Mouse (Mus musculus) cerebellum, postnatal 10 days (tissue): ENCODE measurements around the gene Metap1d.

Source experiments
- DNase-seq, 2 experiments: peaks; one replicate each; pipeline ENCODE4 v3.0.0; 2021; ENCODE audit warnings: mixed read lengths in 2 of 2

Gene Metap1d

GRCm38 (mm10) chr2:71475311-71475710, 22.2 kb downstream of the Metap1d start:
- DNase-seq: peak in 1 of 2 experiments; percentile 53

DNA sequence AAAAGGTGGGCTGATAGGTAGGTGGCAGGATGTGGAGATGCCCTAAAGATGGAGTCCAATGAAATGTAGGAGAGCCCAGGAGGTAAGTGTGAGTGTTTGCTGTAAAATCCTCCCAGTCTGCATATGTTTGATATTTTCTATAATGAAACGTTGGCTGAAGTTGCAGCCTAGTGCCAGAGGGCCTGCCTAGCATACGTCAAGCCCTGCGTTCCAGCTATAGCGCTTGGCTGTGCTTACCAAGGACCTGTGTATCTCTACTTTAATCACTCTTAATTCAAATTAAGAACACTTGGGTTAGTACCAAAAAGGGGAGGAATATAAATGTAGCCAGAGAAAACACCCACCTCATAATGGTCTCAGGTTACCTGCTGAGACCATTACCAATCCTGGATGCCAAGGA, 22.7 kb downstream of the Metap1d start:
- no peak for DNase-seq

DNA sequence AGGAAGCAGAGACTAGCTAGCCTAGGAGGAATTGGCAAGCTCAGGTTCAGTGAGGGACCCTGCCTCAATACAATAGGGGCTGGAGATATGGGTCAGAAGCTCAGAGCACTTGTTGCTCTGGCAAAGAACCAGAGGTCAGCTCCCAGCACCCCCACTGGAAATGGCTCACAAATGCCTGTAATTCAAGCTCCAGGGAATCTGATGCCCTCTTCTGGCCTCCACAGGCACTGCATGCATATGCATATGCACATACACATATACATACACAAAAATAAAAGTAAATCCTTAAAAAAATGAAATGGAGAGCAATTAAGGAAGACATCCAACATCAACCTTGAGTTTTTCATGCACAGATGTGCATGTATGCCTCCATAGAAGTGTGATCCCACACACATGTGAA, 24.7 kb downstream of the Metap1d start:
- no peak for DNase-seq

GRCm38 (mm10) chr2:71479917-71480316, 26.8 kb downstream of the Metap1d start:
- no peak for DNase-seq

DNA sequence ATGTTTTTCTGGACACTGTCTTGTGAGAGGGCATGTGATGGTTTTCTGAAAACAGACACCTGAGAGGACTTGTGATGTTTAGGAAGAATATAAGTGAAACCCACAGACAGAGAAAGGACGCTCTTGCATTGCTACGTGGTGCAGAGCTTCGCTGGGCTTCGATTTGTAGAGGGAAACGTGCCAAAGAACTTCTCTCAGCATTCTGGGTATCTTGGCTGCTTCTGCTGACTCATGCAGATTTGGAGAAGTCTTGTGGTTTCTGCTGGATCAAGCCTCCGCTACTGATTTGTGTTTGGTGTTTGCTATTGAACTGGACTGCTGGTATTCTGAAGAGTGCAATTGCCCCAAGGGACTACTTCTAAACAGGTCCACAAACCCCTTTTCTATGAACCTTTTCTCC, 28.7 kb downstream of the Metap1d start:
- no peak for DNase-seq

DNA sequence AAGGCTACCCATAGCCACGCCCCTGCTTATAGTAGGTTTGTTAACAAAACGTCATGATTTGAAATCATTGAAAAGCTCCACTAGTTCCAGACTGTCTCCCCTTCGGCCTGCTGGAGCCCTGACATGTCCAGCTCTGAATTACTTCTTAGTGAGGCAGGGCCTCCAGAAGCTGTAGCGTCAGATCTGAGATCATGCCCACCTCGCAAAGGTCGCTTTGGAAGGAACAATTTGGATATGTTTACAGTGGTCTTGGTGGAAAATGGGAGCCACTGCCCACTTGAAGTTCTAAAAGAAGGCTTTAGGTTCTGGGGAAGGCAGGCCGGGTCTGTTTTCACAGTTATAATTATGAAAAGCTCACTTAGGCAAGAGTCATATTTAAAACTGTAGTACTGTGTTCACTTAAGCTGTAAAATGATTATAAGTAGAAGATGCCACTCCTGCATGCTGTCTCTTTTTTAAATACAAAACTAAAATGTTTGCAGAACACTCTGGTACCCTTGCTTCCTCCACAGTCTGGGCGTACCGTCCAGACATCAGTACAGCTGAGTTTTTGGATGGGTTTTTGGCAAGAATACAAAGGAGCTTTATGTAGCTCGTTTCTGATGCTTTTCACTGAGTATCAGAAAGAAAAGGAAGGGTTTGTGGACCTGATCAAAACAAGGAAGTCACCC, 30.1 kb downstream of the Metap1d start:
- no peak for DNase-seq

DNA sequence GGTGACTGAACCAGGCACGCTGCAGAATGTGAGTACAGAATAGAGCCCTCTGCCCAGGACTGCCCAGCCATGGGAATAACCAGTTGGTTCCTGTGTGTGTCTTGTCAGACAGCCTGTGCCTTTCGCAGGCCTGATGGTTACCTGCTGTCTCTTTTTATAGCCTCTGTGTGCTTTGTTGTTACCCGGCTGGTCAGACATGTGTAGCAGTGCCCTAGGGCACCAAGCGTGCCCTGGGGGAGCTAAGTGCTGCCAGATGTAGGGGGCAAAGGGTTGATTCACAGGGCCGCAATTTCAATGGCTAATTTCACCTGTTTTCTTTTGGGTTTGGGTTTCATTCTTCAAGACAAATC, 30.6 kb downstream of the Metap1d start:
- DNase-seq: no peak

DNA sequence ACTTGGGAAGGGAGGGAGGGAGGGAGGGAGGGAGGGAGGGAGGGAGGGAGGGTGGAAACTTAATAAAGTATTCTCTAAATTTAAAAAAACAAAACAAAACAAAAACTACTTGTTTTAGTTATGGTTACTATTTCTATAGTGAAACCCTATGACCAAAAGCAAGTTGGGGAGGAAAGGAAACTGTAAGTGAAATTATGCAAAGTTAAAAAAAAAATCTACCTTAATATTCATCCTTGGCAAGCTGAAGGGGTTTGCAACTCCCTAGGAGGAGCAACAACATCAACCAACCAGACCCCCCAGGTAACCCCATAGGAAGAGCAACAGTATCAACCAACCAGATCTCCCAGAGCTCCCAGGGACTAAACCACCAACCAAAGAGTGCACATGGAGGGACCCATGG, 38.2 kb downstream of the Metap1d start:
- no peak for DNase-seq

- no peak for DNase-seq
These were observed 40.1 kb downstream of the Metap1d start for GRCm38 (mm10) chr2:71493161-71493683.

DNA sequence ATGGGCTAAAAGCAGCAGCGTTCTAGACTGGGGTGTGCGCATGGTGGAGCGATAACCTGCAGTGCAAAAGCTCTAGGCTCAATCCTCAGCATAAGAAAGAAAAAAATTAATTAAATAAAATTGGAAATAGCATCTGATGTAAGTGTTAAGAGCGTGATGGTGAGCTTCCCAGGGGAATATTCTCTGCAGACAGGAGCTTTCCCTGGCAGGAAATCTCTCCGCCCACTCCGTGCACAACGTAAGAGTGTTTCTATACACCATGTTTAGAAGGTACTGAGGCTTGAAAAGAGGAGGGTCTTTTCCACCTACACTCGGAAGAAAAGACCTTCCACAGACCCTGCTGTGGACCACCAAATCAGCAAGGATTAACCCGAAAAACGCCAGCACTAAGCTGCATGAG, 41.4 kb downstream of the Metap1d start:
- no peak for DNase-seq

- no peak for DNase-seq
These were observed 41.9 kb downstream of the Metap1d start for GRCm38 (mm10) chr2:71494971-71495370.

DNA sequence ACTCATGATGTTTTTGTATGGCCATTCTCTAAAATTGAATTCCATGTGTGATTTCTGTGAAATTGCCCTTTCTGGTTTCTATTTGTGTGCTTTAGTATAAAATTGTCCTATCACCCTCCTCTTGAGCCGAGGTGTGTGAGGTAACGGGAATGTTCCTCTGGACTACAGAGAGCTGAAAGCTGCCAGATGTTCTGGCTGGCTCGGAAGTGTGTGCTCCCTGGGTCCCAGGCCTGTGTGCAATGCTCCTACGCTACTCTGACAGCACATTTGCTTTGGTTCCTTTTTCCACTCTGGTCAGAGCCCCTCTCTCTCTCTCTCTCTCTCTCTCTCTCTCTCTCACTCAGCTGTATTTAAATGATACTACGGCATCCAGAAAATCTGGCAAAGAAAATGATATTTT, 44.1 kb downstream of the Metap1d start:
- DNase-seq: no peak

GRCm38 (mm10) chr2:71499276-71500230, 46.5 kb downstream of the Metap1d start:
- DNase-seq: peak in 1 of 2 experiments; percentile 27

- DNase-seq: no peak
These were observed 51.8 kb downstream of the Metap1d start for GRCm38 (mm10) chr2:71504852-71505251.

DNA sequence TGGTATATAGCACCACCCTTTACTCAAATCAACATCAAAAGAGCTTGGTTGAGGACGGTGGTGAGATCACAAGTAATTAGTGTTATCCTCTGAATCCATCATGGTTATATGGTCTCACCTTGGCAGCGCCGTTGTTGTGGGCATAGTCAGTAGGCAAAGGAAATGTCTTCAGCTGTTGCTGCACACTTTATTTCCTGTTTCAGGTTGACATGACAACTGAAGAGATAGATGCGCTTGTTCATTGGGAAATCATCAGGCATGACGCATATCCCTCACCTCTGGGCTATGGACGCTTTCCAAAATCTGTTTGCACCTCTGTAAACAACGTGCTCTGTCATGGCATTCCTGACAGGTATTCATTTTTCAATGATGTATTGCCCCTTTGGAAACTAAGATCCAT, 58.1 kb downstream of the Metap1d start:
- DNase-seq: no peak

GRCm38 (mm10) chr2:71512326-71512725, 59.2 kb downstream of the Metap1d start:
- no peak for DNase-seq

GRCm38 (mm10) chr2:71516995-71517394, 63.9 kb downstream of the Metap1d start:
- DNase-seq: no peak

DNA sequence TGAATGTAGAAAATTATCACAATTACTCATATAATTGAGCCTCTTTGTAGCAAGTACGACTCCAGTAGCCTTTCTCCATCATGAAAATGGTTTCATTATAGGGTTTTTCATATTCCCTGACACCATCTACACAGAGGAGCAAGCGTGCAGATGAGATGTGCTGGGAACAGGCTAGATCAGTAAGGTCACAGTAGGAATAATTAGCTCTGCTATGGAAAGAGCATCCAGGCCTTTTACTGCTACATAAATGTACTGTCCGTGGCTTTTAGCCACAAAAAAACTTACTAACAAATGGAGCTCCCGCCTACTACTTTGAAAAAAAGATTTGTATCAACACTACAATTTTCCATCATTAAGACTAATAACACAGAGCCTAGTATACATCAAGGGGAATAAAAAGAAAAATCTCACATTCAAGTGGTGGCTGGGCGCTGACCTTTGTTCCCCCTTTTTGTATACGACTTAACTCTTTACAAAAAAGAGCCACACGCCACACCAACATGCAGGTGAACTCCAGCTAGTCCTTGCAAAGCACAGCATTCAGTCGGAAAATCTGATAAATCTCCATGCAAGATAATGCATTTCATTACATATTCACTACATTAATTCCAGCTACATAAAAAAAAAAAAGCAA, 64.5 kb downstream of the Metap1d start:
- DNase-seq: no peak

DNA sequence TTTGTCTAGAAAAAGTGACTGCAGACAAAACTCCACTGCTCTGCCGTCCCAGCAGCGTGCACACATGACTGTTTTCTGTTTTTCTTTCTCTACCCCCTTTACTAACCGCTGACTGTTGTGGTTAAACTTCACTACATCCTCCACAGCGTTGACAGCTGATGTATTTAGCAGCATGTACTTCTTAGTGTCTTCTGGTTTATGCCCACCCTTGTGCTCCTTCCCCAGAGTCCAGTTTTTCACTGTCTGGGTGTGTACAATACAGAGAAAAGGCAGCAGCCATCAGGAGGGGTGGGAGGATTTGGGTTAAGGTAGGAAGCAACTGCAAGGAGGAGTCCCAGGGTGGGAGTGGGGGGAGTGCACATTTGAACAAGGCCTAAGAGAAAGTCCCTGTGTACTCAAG, 69.8 kb downstream of the Metap1d start:
- no peak for DNase-seq

DNA sequence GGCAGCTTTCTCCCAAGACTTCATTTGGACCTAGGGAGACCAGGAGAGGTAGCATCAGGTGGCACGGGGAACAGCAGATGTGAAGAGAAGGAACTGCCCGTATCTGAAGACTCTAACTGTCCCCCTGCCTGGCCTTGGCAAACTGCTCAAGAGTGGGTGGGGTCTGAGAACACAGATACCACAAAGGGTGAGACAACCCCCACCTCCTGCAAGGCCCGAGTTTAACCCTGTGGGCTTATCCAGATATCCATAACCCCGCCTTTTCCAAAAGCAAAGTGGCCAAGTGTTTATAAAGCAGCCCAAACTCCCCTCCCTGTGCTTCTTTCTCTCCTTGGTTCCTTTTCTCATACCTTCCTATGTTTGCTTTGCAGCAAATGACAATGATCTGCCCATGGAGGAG, 70.4 kb downstream of the Metap1d start:
- DNase-seq: no peak

DNA sequence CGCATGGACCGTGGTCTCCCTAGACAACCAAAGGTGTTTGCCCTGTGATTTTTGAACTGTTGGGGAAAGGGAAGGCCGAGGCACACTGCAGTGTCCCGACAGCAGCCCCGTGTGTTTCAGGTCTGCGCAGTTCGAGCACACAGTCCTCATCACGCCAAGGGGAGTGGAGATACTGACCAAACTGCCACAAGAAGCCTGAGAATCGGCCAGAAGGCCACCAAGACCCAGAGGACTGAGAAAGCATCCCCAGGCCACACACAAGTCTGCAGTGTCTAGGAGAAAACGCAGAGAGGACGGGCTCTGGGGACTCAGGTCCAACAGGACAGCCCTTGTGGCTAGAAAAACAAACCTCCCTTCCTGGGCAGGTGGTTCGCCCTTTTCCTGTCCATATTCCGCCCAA, 71.7 kb downstream of the Metap1d start:
- no peak for DNase-seq

DNA sequence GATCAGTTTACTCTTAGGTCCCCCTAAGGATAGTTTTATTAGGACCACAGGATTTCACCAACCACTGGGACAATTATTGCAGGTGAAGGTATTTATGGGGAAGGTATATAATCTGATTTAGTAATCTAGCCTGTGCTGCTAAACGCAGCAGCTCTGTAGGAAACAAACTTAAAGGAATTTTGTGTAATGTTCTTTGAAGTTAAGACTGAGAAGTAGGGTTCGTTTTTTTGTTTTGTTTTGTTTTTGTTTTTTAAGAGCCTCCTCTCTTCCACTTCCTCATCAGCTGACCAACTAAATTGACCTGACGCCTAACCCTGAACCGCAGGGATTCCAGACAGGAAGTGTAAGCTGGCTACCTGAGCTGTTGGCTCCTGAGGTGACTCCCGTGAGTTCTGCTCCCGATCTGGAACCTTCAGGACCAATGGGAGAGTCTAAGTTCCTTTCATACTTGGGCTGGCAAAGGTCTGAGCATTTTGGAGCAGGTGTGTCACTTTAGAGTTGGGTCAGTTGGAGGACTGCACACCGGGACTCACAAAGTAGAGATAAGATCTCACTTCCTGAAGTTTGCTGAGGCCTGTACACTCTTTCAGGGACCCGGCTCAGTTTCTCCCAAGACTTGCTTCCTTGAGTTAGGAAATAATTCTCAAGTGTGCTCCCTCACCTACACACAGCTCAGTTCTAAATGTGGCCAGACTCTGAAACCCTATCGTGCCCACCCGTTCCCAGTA, 73.7 kb downstream of the Metap1d start:
- no peak for DNase-seq
